Mouse (Mus musculus): ENCODE results near the gene Eif5. TPM values are rescaled to one million over a fixed set of nuclear protein-coding genes. Genes with fewer than 3 reads are reported as not detected.
A peak's percentile ranks its signal among the peaks of the same experiment; 100 is the strongest.
"Not testable (repeated sequence)": the region's sequence is repeated elsewhere in the genome, so short reads cannot be mapped to it uniquely, and the experiment has no call there.

Eif5 gene
- polyA plus RNA-seq, 1 experiment from 2014 or later, result 504 TPM

DNA sequence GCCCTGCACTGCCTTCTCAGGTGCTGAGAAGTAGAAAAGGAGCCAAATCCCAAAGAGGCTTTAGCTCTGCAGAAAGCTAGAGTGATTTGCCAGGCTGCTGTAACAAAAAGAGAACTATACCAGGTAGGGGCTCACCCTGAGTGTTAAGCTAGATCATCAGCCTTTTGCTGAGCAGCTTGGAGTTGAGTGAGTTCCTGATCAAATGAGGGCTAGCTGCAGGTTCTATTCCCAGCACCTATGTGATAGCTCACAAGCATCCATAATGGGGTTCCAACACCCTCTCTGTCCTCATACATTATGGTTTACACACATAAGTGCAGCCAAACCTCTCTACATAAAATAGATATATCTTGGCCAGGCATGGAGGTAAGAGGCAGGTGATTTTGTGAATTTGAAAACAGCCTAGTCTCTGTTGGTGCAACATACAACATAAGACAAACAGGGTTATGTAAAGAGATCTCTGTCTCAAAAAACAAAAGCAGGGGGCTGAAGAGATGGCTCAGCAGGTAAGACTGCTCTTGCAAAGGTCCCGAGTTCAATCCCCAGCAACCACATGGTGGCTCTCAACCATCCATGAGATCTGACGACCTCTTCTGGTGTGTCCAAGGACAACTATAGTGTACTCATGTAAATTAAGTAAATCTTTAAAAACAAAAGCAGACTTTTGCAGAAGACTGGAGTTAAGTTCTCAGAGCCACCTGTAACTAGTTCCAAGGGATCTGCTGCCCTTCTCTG is 10.9 kb downstream of the Eif5 start:
- no peaks in the 10 kb centered on the region for H3K27me3 ChIP-seq
- no peak for ATAC-seq (ENCODE audit: insufficient number of reproducible peaks, low FRiP score, low TSS enrichment, low read depth)
- H3K4me1 ChIP-seq, result no peaks in the 10 kb centered on the region
- no peak overlapping the region for H3K9ac ChIP-seq
- peaks cover 28% of the 10 kb centered on the region for H3K36me3 ChIP-seq
- H3K4me3 ChIP-seq (replicated peaks), result no peak overlapping the region
- H3K4me2 ChIP-seq (replicated peaks), result no peak overlapping the region
- 66% methylated on average over 2 of the region's 2 CpGs for WGBS
- no peak overlapping the region for H3K27ac ChIP-seq (replicated peaks)
- no peaks in the 10 kb centered on the region for H3K9me3 ChIP-seq (replicated peaks)

DNA sequence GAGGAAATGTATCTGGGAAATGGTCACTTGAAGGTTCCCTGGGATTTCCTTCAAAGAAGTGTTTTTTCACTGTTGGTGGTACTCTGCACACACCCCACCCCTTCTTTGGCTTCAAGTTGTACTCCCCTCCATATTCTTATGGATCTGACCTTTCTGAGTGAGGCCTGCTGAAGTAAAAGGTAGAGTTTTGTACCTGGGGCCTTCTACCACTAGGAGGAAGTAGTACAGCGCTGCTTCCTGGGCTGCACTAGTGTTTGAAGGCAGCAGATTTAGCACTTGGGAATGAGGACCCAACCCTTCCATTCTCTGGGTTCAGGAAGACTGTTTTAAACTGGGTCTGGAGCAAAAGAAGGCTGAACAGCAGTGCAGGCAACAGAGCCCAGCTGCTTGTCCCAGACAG is 12.9 kb downstream of the Eif5 start:
- Histone ChIP-seq H3K36me3 (peaks cover 16% of the 10 kb centered on the region), H3K9ac (no peak overlapping the region), H3K4me2 (replicated peaks) (no peak overlapping the region), H3K27ac (replicated peaks) (no peak overlapping the region), H3K9me3 (replicated peaks) (no peaks in the 10 kb centered on the region), H3K4me3 (replicated peaks) (no peak overlapping the region), H3K4me1 (no peaks in the 10 kb centered on the region), H3K27me3 (no peaks in the 10 kb centered on the region)
- ATAC-seq (ENCODE audit: insufficient number of reproducible peaks, low FRiP score, low TSS enrichment, low read depth), result no peak
- 61% methylated on average over 1 of the region's 1 CpGs for WGBS

DNA sequence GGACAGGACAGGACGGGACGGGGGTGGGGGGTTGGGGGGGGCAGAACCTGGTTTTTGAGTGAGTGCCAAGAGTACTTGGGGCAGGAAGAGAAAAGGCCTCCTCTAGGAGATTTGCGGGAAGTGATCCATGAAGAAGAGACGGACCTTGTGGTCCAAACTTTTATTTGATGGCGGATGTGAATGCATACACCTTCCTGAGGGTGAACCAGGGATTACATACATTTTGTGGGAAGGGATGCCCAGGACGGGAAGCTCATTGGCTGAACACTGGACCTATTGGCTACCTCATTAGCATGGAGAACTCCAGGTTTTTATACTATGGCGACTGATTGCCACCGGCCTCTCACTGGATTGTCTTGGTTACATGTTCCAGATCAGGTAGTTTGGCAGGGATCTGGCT is 14.5 kb downstream of the Eif5 start:
- Histone ChIP-seq H3K4me1 (no peaks in the 10 kb centered on the region), H3K9ac (no peak overlapping the region), H3K4me2 (replicated peaks) (no peak overlapping the region), H3K36me3 (peaks cover 9% of the 10 kb centered on the region), H3K9me3 (replicated peaks) (no peaks in the 10 kb centered on the region), H3K27ac (replicated peaks) (no peak overlapping the region), H3K4me3 (replicated peaks) (no peak overlapping the region), H3K27me3 (no peaks in the 10 kb centered on the region)
- 58% methylated on average over 8 of the region's 8 CpGs for WGBS
- no peak for ATAC-seq (ENCODE audit: insufficient number of reproducible peaks, low FRiP score, low TSS enrichment, low read depth)

DNA sequence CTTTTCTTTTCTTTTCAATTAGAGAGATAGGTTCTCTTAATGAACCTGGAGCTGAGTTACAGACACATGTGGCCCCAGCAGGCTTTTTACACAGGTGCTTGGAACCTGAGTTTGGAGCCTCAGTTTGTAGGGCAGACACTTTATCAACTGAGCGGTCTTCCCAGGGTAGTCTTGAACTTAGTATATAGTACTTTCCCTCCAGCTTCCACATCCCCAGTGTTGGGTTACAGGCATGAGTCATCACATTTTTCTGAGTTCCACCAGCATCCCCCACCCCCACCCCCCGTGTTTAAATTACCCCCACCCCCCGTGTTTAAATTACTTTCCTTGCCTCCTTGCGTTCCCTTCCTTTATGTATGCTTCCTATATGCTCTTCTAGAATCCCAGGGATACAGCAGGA is 17.5 kb downstream of the Eif5 start:
- WGBS, result 50% methylated on average over 4 of the region's 4 CpGs
- no peak overlapping the region for H3K4me2 ChIP-seq (replicated peaks)

DNA sequence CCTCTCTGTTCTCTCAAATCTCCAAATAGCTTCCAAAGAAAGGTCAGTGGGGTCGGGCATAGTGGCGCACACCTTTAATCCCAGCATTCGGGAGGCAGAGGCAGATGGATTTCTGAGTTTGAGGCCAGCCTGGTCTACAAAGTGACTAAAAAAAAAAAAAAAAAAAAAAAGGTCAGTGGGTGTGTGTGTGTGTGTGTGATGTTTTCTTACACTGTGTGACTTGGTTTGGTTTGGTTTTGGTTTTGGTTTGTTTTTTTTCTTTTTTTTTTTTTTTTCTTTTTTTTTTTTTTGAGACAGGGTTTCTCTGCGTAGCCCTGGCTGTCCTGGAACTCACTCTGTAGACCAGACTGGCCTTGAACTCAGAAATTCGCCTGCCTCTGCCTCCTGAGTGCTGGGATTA is 18.1 kb downstream of the Eif5 start:
- not testable (repeated sequence) for H3K27ac ChIP-seq (replicated peaks); H3K4me3 ChIP-seq (replicated peaks); H3K36me3 ChIP-seq; H3K9ac ChIP-seq; H3K4me2 ChIP-seq (replicated peaks); H3K4me1 ChIP-seq; ATAC-seq (ENCODE audit: insufficient number of reproducible peaks, low FRiP score, low TSS enrichment, low read depth); H3K9me3 ChIP-seq (replicated peaks); H3K27me3 ChIP-seq
- 78% methylated on average over 5 of the region's 5 CpGs for WGBS

More for the DNA sequence above, 17.5 kb downstream of the Eif5 start:
- Histone ChIP-seq H3K9me3 (replicated peaks) (no peaks in the 10 kb centered on the region), H3K4me1 (0 out of 2 replicates have a peak, but pooled peaks cover 5% of the 10 kb centered on the region), H3K9ac (no peak overlapping the region), H3K4me3 (replicated peaks) (no peak overlapping the region), H3K27ac (replicated peaks) (no peak overlapping the region), H3K27me3 (no peaks in the 10 kb centered on the region), H3K36me3 (no peaks in the 10 kb centered on the region)
- no peak for ATAC-seq (ENCODE audit: insufficient number of reproducible peaks, low FRiP score, low TSS enrichment, low read depth)

DNA sequence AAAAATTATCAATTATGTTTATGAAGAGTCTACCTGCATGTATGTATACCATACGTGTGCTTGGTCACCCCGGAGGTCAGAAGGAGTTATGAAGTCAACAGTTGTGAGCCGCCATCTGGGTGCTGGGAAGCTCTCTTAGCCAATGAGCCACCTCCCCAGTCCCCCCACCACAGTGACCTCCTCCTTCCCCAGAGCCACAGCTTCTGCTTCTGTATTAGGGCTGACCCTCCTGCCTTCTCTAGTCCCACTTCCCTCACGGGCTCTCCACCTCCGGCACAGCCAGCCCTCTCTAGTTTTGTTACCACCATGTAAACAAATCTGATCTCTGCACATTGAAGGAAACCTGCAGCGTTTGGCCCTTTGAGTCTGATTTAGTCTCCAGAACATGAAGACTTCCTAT is 19.7 kb downstream of the Eif5 start:
- H3K4me3 ChIP-seq (replicated peaks), result no peak overlapping the region
- ATAC-seq (ENCODE audit: insufficient number of reproducible peaks, low FRiP score, low TSS enrichment, low read depth), result no peak
- H3K4me2 ChIP-seq (replicated peaks), result no peak overlapping the region
- no peaks in the 10 kb centered on the region for H3K9me3 ChIP-seq (replicated peaks)
- no peak overlapping the region for H3K9ac ChIP-seq
- H3K36me3 ChIP-seq, result no peaks in the 10 kb centered on the region
- H3K4me1 ChIP-seq, result 0 out of 2 replicates have a peak, but pooled peaks cover 5% of the 10 kb centered on the region
- WGBS, result 53% methylated on average over 6 of the region's 6 CpGs
- H3K27ac ChIP-seq (replicated peaks), result no peak overlapping the region
- no peaks in the 10 kb centered on the region for H3K27me3 ChIP-seq

DNA sequence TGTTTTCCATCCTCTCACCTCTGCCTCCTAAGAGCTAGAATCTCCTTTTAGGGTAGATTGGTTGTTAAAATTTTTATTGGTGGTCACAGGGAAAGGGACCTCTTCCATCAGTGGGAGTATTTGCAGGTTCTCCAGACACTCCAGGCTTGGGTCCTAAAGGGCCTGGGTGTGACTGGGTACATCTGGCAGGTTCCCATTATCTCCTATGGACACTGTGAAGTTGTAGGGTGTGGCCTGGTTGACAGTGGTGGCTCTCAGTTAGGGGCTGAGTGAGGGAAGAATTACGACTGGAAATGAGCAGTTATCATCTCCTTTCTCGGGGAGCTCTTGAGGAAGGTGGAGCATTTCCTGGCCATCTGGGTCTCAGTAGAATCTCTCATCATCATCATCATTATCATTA is 20.8 kb downstream of the Eif5 start:
- no peaks in the 10 kb centered on the region for H3K36me3 ChIP-seq
- no peak overlapping the region for H3K4me3 ChIP-seq (replicated peaks)
- no peaks in the 10 kb centered on the region for H3K9me3 ChIP-seq (replicated peaks)
- H3K4me2 ChIP-seq (replicated peaks), result no peak overlapping the region
- no peaks in the 10 kb centered on the region for H3K27me3 ChIP-seq
- H3K4me1 ChIP-seq, result 0 out of 2 replicates have a peak, but pooled peaks cover 5% of the 10 kb centered on the region
- H3K9ac ChIP-seq, result no peak overlapping the region
- no peak for ATAC-seq (ENCODE audit: insufficient number of reproducible peaks, low FRiP score, low TSS enrichment, low read depth)
- 61% methylated on average over 2 of the region's 2 CpGs for WGBS
- no peak overlapping the region for H3K27ac ChIP-seq (replicated peaks)

DNA sequence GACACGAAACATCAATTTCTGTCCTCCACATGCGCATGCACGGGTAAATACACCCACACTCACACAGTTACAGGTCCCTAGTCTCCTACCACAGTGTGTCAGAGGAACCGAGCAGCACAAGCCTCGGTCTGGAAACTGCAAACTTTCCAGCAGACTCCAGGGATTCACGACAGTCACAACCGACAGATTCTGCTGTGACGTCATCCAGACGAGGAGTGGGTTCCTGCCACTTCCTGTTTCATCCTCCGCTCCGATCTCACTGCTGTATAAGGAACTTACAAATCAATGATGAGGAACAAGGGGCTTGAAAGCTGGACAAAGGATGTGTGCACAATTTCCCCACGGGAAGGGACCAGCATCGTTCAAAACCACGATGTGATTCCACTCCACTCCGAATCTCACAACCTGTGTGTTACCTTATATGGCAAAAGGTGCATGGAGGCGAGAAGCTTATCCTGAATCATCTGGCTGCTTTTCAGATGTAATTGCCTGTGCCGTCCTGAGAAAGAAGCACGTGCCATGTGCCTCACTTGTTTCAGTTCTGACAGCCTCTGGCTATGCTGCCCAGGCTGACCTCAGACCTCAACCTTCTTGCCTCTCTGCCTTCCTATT is 21.9 kb downstream of the Eif5 start:
- Histone ChIP-seq H3K4me3 (replicated peaks) (peak overlapping the region; percentile 12; the same call in 1 of the 2 replicates), H3K4me1 (0 out of 2 replicates have a peak, but pooled peaks cover 5% of the 10 kb centered on the region), H3K4me2 (replicated peaks) (peak overlapping the region; percentile 34), H3K36me3 (no peaks in the 10 kb centered on the region), H3K9me3 (replicated peaks) (no peaks in the 10 kb centered on the region), H3K27ac (replicated peaks) (no peak overlapping the region), H3K27me3 (no peaks in the 10 kb centered on the region), H3K9ac (no peak overlapping the region)
- 43% methylated on average over 18 of the region's 18 CpGs for WGBS
- ATAC-seq (ENCODE audit: insufficient number of reproducible peaks, low FRiP score, low TSS enrichment, low read depth), result no peak

DNA sequence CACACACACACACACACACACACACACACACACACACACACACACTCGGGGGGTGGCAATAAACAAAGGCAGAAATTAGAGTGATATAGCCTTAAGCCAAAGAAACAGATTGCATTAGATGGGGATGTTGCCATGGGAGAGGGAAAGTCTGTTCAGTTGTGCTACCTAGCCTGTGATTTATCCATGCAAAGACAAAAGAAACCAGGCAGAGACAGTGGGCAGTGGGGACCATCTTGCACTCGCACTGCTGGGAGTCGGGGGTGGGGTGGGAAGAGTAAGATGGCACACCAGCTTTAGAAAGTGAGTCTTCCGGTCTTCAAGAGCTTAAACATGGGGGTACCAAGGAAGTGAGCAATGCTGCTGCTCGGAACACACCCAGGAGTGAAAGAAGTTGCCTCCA is 22.5 kb downstream of the Eif5 start:
- Histone ChIP-seq H3K4me3 (replicated peaks) (no peak overlapping the region), H3K9ac (no peak overlapping the region), H3K27me3 (no peaks in the 10 kb centered on the region), H3K27ac (replicated peaks) (no peak overlapping the region), H3K9me3 (replicated peaks) (no peaks in the 10 kb centered on the region), H3K36me3 (no peaks in the 10 kb centered on the region), H3K4me2 (replicated peaks) (peak overlapping the region; percentile 34; the same call in 1 of the 2 replicates), H3K4me1 (0 out of 2 replicates have a peak, but pooled peaks cover 5% of the 10 kb centered on the region)
- no peak for ATAC-seq (ENCODE audit: insufficient number of reproducible peaks, low FRiP score, low TSS enrichment, low read depth)
- WGBS, result 61% methylated on average over 5 of the region's 5 CpGs

DNA sequence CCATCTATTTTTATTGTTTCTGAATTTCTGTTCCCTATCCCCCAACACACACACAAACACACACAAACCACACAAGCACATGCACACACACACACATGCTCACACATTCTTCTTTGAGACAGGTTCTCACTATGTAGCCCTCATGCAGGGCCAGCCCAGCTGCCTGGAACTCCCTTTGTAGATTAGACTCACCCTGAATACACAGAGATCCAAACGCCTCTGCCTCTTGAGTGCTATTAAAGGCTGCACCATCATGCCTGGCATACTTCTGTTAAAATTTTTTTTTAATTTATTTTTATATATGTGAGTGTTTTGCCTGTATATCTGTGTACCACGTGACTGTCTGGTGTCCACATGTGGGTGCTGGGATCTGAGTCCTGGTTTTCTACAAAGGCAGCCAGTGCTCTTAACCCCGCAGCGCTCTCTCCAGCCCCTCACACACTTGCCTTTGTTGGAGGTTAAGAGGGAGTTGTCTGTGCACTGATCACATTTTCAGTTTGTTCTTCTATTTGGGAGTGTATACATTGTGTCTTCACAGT is 24.5 kb downstream of the Eif5 start:
- Histone ChIP-seq H3K9ac (no peak overlapping the region), H3K27ac (replicated peaks) (0 out of 2 replicates have a peak overlapping the region, but pooled peaks have one; percentile 17), H3K4me2 (replicated peaks) (no peak overlapping the region), H3K4me3 (replicated peaks) (no peak overlapping the region), H3K9me3 (replicated peaks) (no peaks in the 10 kb centered on the region), H3K4me1 (0 out of 2 replicates have a peak, but pooled peaks cover 5% of the 10 kb centered on the region), H3K36me3 (no peaks in the 10 kb centered on the region), H3K27me3 (no peaks in the 10 kb centered on the region)
- WGBS, result 42% methylated on average over 4 of the region's 4 CpGs
- ATAC-seq (ENCODE audit: insufficient number of reproducible peaks, low FRiP score, low TSS enrichment, low read depth), result peak; percentile 7; the same call in 1 of the 2 replicates

DNA sequence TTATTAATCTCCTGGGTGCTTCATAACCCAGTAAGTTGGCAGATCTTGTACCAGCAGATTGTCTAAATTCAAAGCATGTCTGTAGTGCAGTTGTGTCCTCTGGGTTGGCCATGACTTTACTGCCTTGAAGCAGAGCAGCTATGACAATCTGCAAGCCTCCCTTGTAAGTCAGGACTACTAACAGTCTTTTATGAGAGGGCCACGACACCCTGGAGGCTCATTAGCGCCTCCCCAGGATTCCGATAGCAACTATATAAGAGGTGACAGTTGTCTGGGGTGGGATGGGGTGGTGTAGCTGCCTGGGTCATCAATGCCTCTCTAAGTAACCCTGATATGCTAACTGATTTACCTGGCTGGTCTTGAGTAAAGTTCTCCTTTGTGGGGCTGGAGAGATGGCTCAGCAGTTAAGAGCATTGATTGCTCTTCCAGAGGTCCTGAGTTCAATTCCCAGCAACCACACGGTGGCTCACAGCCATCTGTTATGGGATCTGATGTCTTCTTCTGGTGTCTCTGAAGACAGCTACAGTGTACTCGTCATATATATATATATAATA is 25.3 kb downstream of the Eif5 start:
- no peaks in the 10 kb centered on the region for H3K27me3 ChIP-seq
- H3K9me3 ChIP-seq (replicated peaks), result no peaks in the 10 kb centered on the region
- no peaks in the 10 kb centered on the region for H3K36me3 ChIP-seq
- no peak for ATAC-seq (ENCODE audit: insufficient number of reproducible peaks, low FRiP score, low TSS enrichment, low read depth)
- no peak overlapping the region for H3K4me2 ChIP-seq (replicated peaks)
- 43% methylated on average over 5 of the region's 5 CpGs for WGBS
- H3K4me1 ChIP-seq, result 0 out of 2 replicates have a peak, but pooled peaks cover 5% of the 10 kb centered on the region
- 0 out of 2 replicates have a peak overlapping the region, but pooled peaks have one; percentile 17 for H3K27ac ChIP-seq (replicated peaks)
- no peak overlapping the region for H3K9ac ChIP-seq
- H3K4me3 ChIP-seq (replicated peaks), result no peak overlapping the region

All from embryonic facial prominence, embryonic 15.5 days (tissue).